Mouse (Mus musculus) heart, postnatal 0 days (tissue): Measurements from ENCODE around the gene Fam102a. TPM values are rescaled to one million over a fixed set of nuclear protein-coding genes. Genes with fewer than 3 reads are reported as not detected.
A peak's percentile ranks its signal among the peaks of the same experiment; 100 is the strongest.

Experiments used
- ATAC-seq: fragments of 200-750 bp; cut with Nextera tagmentation; 2 replicates; pipeline ENCODE4 v1.8.0; 2017; ENCODE audit warnings: low read depth, moderate number of reproducible peaks, moderate library complexity; ENCODE audit not compliant: insufficient read depth
- DNase-seq: peaks from one replicate; pipeline ENCODE4 v3.0.0-alpha.2; 2016; ENCODE audit warnings: low spot score
- H3K27ac ChIP-seq: fragments of 300-500 bp; sonication (generic); 2 replicates; pipeline ENCODE4 v1.5.1; 2014; ENCODE audit warnings: low read depth, mild to moderate bottlenecking
- H3K27me3 ChIP-seq: fragments of 300-500 bp; sonication (generic); 2 replicates; pipeline ENCODE4 v1.6.1; 2014; ENCODE audit warnings: low read length, mixed read lengths; ENCODE audit not compliant: control insufficient read depth, insufficient read depth
- H3K36me3 ChIP-seq: fragments of 300-500 bp; sonication (generic); replicated peaks from 2 replicates; pipeline ENCODE4 v1.6.1; 2014; ENCODE audit warnings: low read length, mixed read lengths; ENCODE audit not compliant: control insufficient read depth, insufficient read depth
- H3K4me1 ChIP-seq: fragments of 300-500 bp; sonication (generic); 2 replicates; pipeline ENCODE4 v1.6.1; 2014; ENCODE audit warnings: antibody characterized with exemption; ENCODE audit not compliant: control insufficient read depth, insufficient read depth
- H3K4me2 ChIP-seq: fragments of 300-500 bp; sonication (generic); 2 replicates; pipeline ENCODE4 v1.6.1; 2014; ENCODE audit warnings: low read depth, mild to moderate bottlenecking, low read length, moderate library complexity
- H3K4me3 ChIP-seq: fragments of 300-500 bp; sonication (generic); 2 replicates; pipeline ENCODE4 v1.5.1; 2014; ENCODE audit warnings: low read depth, low read length
- H3K9ac ChIP-seq: fragments of 300-500 bp; sonication (generic); replicated peaks from 2 replicates; pipeline ENCODE4 v1.6.1; 2014; ENCODE audit warnings: low read depth, low read length, mixed read lengths
- H3K9me3 ChIP-seq: fragments of 300-500 bp; sonication (generic); replicated peaks from 2 replicates; pipeline ENCODE4 v1.6.1; 2016; ENCODE audit warnings: low read length; ENCODE audit not compliant: control insufficient read depth
- CTCF ChIP-seq: IDR thresholded peaks from 2 replicates; pipeline ENCODE4 v1.5.1; 2016; ENCODE audit warnings: antibody characterized with exemption, control low read depth, low read depth
- EP300 ChIP-seq: IDR thresholded peaks from 2 replicates; pipeline ENCODE4 v1.6.1; 2016; ENCODE audit warnings: antibody characterized with exemption, low read depth
- WGBS: fragments of 180-500 bp; shearing (Covaris S2); extraction: QIAGEN DNeasy Blood & Tissue Kit; methylation state at CpG from one replicate; pipeline ENCODE4 v1.1.7; 2014; 5-methylcytosine and 5-hydroxymethylcytosine counted together
- polyA plus RNA-seq: library from polyadenylated mRNA; unstranded; fragments of >200 nt; fragmentation: Nextera tagmentation; extraction: Ambion mirVana; gene quantifications from 2 replicates; pipeline ENCODE4 v1.2.1, GENCODE M21; 2015
- total RNA-seq: library from RNA; depleted of rRNA; stranded (reverse); fragments of >200 nt; gene quantifications from 2 replicates; pipeline ENCODE4 v1.2.3, GENCODE M21; 2014; ENCODE audit warnings: low replicate concordance

Fam102a gene
- total and polyA plus RNA-seq, 2 experiments from 2014 or later, result 2.8 to 12.3 TPM

GRCm38 (mm10) chr2:32539452-32539981, 4.4 kb downstream of the Fam102a start:
- no peak overlapping the region for H3K9ac ChIP-seq
- DNase-seq (no peak), ATAC-seq (no peak)
- WGBS, result 70% methylated on average over 14 of the region's 14 CpGs
- no peaks in the 10 kb centered on the region for H3K36me3 ChIP-seq
- TF ChIP-seq CTCF (no peak), EP300 (no peak)
- H3K4me2 ChIP-seq, result no peak overlapping the region
- peaks cover 41% of the 10 kb centered on the region for H3K4me1 ChIP-seq
- H3K27ac ChIP-seq, result no peak overlapping the region
- H3K4me3 ChIP-seq, result no peak overlapping the region
- H3K9me3 ChIP-seq, result no peaks in the 10 kb centered on the region
- no peaks in the 10 kb centered on the region for H3K27me3 ChIP-seq

DNA sequence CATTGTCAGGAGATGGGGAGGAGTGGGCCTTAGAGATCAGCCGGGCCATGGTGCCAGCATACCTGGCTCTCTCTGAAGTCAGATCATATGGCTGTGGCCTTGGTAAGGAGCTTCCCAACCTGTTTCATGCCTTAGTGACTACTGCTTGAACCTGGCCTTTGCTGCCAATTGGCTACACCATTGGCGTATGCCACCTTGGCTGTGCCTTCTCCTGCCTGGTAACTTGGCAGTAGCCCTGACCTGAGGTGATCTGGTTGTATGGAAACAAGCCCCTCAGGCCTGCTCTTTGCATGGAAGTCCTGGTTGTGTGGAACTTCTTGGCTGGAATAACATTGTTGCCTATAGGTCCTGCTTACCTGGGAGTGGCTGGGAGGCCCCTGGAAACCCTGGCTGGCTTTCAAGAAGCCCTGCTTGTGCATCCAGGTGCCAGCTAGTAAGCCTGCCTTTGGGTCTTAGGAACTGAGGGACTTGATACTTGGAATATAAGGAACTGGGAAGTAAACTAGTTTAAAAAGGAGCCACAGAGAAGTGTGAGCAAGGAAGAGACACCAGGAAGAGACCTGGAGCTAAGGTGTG, 6.3 kb downstream of the Fam102a start:
- Histone ChIP-seq H3K4me2 (no peak overlapping the region), H3K36me3 (no peaks in the 10 kb centered on the region), H3K9ac (no peak overlapping the region), H3K4me3 (no peak overlapping the region), H3K27ac (no peak overlapping the region), H3K9me3 (no peaks in the 10 kb centered on the region), H3K27me3 (no peaks in the 10 kb centered on the region), H3K4me1 (peaks cover 40% of the 10 kb centered on the region)
- WGBS, result 92% methylated on average over 2 of the region's 2 CpGs
- TF ChIP-seq EP300 (no peak), CTCF (no peak)
- DNase-seq (no peak), ATAC-seq (no peak)

DNA sequence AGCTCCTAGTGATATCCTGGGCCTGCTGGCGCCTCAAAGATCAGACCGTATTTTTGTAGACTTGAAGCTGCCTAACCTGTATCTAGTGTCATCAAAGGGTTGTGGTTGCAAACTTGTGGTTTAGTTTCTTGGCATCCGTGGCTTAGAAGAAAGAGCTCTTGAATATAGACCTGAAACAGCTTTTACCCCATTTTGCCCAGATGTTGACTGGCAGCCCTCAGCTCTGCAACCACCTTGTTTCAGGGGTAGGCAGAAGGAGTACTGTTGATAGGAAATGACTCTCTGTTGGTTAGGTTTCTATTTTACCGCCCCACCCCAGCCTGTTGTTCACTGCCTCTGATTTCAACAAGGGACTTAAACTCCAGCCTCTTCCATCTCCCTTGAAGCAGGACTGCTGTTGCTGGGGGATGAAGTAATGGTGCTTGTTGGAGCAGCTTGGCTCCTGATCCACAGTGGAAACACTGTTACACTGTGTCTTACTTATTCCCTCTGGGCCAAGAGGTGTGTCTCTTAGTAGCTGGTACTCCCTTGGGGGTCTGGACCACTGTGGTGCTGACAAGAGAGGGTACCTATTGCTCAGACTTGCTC, 6.9 kb downstream of the Fam102a start:
- H3K36me3 ChIP-seq, result no peaks in the 10 kb centered on the region
- H3K27ac ChIP-seq, result no peak overlapping the region
- no peaks in the 10 kb centered on the region for H3K9me3 ChIP-seq
- H3K4me3 ChIP-seq, result no peak overlapping the region
- no peaks in the 10 kb centered on the region for H3K27me3 ChIP-seq
- H3K4me2 ChIP-seq, result no peak overlapping the region
- no peak for TF ChIP-seq CTCF
- no peak for TF ChIP-seq EP300
- WGBS, result 82% methylated on average over 4 of the region's 4 CpGs
- DNase-seq (no peak), ATAC-seq (no peak)
- H3K9ac ChIP-seq, result no peak overlapping the region
- H3K4me1 ChIP-seq, result peaks cover 42% of the 10 kb centered on the region

DNA sequence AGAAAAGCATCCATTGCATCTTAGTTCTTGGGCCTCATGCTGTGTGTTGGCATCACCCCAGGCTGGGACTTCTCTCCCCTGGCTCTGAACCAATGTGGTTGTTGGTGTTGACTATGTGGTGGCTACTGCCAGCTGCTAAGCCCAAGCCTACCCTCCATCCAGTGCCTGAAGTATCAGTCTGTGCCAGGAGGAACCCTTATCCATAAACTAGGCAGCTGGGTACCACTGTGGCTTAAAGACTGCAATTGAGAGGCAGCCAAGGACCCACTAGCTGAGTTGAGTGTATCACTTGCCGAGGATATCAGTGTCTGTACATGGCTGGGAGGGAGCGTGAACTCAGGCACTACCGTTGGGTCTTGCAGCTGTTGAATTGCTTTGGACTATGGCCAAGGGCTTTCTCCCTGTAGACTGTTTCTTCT, 7.9 kb downstream of the Fam102a start:
- Histone ChIP-seq H3K36me3 (no peaks in the 10 kb centered on the region), H3K9me3 (no peaks in the 10 kb centered on the region), H3K4me3 (no peak overlapping the region), H3K27ac (no peak overlapping the region), H3K9ac (no peak overlapping the region), H3K27me3 (no peaks in the 10 kb centered on the region), H3K4me1 (peaks cover 42% of the 10 kb centered on the region), H3K4me2 (no peak overlapping the region)
- TF ChIP-seq EP300 (no peak), CTCF (no peak)
- ATAC-seq (no peak), DNase-seq (no peak)
- WGBS, result 12% methylated on average over 3 of the region's 3 CpGs

DNA sequence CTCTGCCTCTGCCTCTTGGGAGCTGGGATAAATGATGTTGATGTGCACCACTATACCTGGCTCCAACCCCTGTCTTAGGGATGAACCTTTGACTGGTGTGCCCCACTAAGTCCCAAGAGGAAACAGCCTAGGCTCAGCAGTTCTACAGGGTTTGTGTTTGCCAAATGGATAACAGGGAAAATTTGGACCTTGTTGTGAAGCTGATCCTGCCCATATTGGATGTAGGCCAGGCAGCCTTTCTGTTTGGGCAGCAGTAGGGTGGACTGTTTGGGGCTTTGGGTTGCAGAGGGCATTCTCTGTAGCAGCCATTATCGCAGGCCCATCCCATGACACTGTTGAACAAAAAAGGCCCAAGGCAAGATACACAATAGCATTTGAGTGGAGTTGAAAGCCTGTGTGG, 11.8 kb downstream of the Fam102a start:
- H3K4me2 ChIP-seq, result no peak overlapping the region
- 96% methylated on average over 1 of the region's 1 CpGs for WGBS
- H3K9ac ChIP-seq, result no peak overlapping the region
- no peak overlapping the region for H3K27ac ChIP-seq
- H3K9me3 ChIP-seq, result no peaks in the 10 kb centered on the region
- peaks cover 45% of the 10 kb centered on the region for H3K4me1 ChIP-seq
- TF ChIP-seq CTCF (no peak), EP300 (no peak)
- H3K27me3 ChIP-seq, result no peaks in the 10 kb centered on the region
- ATAC-seq (no peak), DNase-seq (no peak)
- no peaks in the 10 kb centered on the region for H3K36me3 ChIP-seq
- H3K4me3 ChIP-seq, result no peak overlapping the region

DNA sequence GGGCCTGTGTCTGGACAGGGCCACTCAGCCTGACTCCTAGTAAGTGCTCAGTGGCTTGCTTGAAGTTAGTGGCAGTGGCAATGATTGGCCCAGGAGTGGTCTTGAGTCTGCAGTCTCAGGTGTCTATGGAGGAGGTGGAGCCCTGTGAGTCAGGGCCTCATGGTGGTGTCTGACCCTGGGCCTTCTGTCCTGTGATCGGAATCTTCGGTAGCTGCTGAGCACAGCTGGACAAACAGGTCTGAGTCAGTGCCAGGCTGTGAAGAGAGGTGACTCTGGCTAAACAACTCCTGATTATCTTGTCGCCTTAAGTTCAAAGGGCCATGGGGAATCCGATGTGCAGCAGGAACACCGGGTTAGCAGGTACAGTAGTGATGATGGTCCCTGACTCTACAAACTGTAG, 12.2 kb downstream of the Fam102a start:
- Histone ChIP-seq H3K4me2 (no peak overlapping the region), H3K27ac (peak overlapping the region; percentile 24; the same call in 1 of the 2 replicates), H3K9ac (no peak overlapping the region), H3K4me1 (peaks cover 42% of the 10 kb centered on the region), H3K9me3 (no peaks in the 10 kb centered on the region), H3K27me3 (no peaks in the 10 kb centered on the region), H3K36me3 (no peaks in the 10 kb centered on the region), H3K4me3 (no peak overlapping the region)
- DNase-seq (no peak), ATAC-seq (no peak)
- 80% methylated on average over 5 of the region's 5 CpGs for WGBS
- no peak for TF ChIP-seq EP300
- TF ChIP-seq CTCF, result no peak
